Mouse (Mus musculus) hindbrain, embryonic 14.5 days (tissue): ENCODE measurements at regions not wholly inside any gene's neighbourhood (a gene's known extent, or its start where the extent isn't known, plus 50 kb on each side); places are given as distances from the start of the nearest gene placed in this dataset.

Experiments used
- ATAC-seq: fragments of 200-750 bp; cut with Nextera tagmentation; 2 replicates; pipeline ENCODE4 v1.8.0; 2017; ENCODE audit warnings: moderate number of reproducible peaks, mild to moderate bottlenecking, moderate TSS enrichment, moderate library complexity; ENCODE audit not compliant: low FRiP score
- DNase-seq: peaks from one replicate; pipeline ENCODE4 v3.0.0-alpha.2; 2015; ENCODE audit warnings: low spot score
- H3K27ac ChIP-seq: fragments of 300-500 bp; sonication (generic); 2 replicates; pipeline ENCODE4 v1.5.1; 2014; ENCODE audit warnings: mild to moderate bottlenecking, moderate library complexity
- H3K27me3 ChIP-seq: fragments of 300-500 bp; sonication (generic); 2 replicates; pipeline ENCODE4 v1.6.1; 2014; ENCODE audit warnings: mild to moderate bottlenecking, low read length, mixed read lengths; ENCODE audit not compliant: control insufficient read depth, insufficient read depth
- H3K36me3 ChIP-seq: fragments of 300-500 bp; sonication (generic); replicated peaks from 2 replicates; pipeline ENCODE4 v1.6.1; 2014; ENCODE audit not compliant: control insufficient read depth, insufficient read depth
- H3K4me1 ChIP-seq: fragments of 300-500 bp; sonication (generic); replicated peaks from 2 replicates; pipeline ENCODE4 v1.6.1; 2014; ENCODE audit warnings: antibody characterized with exemption, low read length, mixed read lengths; ENCODE audit not compliant: control insufficient read depth, insufficient read depth
- H3K4me2 ChIP-seq: fragments of 300-500 bp; sonication (generic); replicated peaks from 2 replicates; pipeline ENCODE4 v1.6.1; 2014; ENCODE audit warnings: mild to moderate bottlenecking, moderate library complexity
- H3K4me3 ChIP-seq: fragments of 300-500 bp; sonication (generic); replicated peaks from 2 replicates; pipeline ENCODE4 v1.5.1; 2014; ENCODE audit warnings: mild to moderate bottlenecking, low read length
- H3K9ac ChIP-seq: fragments of 300-500 bp; sonication (generic); 2 replicates; pipeline ENCODE4 v1.6.1; 2014
- H3K9me3 ChIP-seq: fragments of 300-500 bp; sonication (generic); 2 replicates; pipeline ENCODE4 v1.6.1; 2016; ENCODE audit warnings: low read length; ENCODE audit not compliant: control insufficient read depth
- WGBS: fragments of 180-500 bp; shearing (Covaris S2); extraction: QIAGEN DNeasy Blood & Tissue Kit; methylation state at CpG from one replicate; pipeline ENCODE4 v1.1.7; 2014; 5-methylcytosine and 5-hydroxymethylcytosine counted together

GRCm38 (mm10) chr7:95460889-95461288, 710.2 kb upstream of the Tenm4 start:
- Histone ChIP-seq H3K27ac (no peak overlapping the region), H3K4me1 (no peaks in the 10 kb centered on the region), H3K36me3 (no peaks in the 10 kb centered on the region), H3K4me2 (no peak overlapping the region), H3K9ac (no peak overlapping the region), H3K4me3 (no peak overlapping the region), H3K27me3 (no peaks in the 10 kb centered on the region), H3K9me3 (no peaks in the 10 kb centered on the region)
- no peak for ATAC-seq
- WGBS, result 87% methylated on average over 4 of the region's 4 CpGs
- DNase-seq, result no peak

DNA sequence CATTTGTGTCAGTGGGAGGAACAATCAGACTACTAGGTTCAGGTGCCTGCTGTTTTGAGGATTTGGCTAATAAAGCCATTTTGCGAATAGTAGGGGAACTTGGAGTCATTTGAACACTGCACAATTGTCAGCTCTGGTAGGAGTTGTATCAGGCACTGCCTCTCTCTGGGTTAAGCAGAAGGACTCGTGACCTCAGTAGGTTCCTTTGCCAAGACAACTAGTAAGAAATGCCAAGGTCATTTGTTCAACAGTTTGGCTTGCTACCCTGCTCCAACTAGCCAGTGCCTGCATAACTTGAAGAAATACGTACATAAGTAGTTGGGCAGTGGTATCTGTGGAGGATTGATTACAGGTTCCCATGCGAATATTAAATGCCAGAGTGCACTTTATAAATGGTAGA, 705.5 kb upstream of the Tenm4 start:
- Histone ChIP-seq H3K4me1 (no peaks in the 10 kb centered on the region), H3K4me3 (no peak overlapping the region), H3K27ac (no peak overlapping the region), H3K27me3 (no peaks in the 10 kb centered on the region), H3K9me3 (no peaks in the 10 kb centered on the region), H3K36me3 (no peaks in the 10 kb centered on the region), H3K9ac (no peak overlapping the region), H3K4me2 (no peak overlapping the region)
- ATAC-seq, result no peak
- DNase-seq, result no peak
- WGBS, result 93% methylated on average over 4 of the region's 4 CpGs

- no peak overlapping the region for H3K4me3 ChIP-seq
- no peaks in the 10 kb centered on the region for H3K36me3 ChIP-seq
- WGBS, result 45% methylated on average over 3 of the region's 3 CpGs
- H3K9ac ChIP-seq, result no peak overlapping the region
- H3K4me2 ChIP-seq, result no peak overlapping the region
- no peak for ATAC-seq
- DNase-seq, result no peak
- no peak overlapping the region for H3K27ac ChIP-seq
- H3K27me3 ChIP-seq, result no peaks in the 10 kb centered on the region
- no peaks in the 10 kb centered on the region for H3K4me1 ChIP-seq
- no peaks in the 10 kb centered on the region for H3K9me3 ChIP-seq
Measured at GRCm38 (mm10) chr7:95467028-95467427, 704.0 kb upstream of the Tenm4 start.

GRCm38 (mm10) chr7:95473892-95474291, 697.2 kb upstream of the Tenm4 start:
- ATAC-seq (no peak), DNase-seq (no peak)
- no peak overlapping the region for H3K9ac ChIP-seq
- H3K4me2 ChIP-seq, result no peak overlapping the region
- H3K4me3 ChIP-seq, result no peak overlapping the region
- 77% methylated on average over 4 of the region's 4 CpGs for WGBS
- H3K4me1 ChIP-seq, result no peaks in the 10 kb centered on the region
- no peak overlapping the region for H3K27ac ChIP-seq
- no peaks in the 10 kb centered on the region for H3K27me3 ChIP-seq
- no peaks in the 10 kb centered on the region for H3K36me3 ChIP-seq
- no peaks in the 10 kb centered on the region for H3K9me3 ChIP-seq

DNA sequence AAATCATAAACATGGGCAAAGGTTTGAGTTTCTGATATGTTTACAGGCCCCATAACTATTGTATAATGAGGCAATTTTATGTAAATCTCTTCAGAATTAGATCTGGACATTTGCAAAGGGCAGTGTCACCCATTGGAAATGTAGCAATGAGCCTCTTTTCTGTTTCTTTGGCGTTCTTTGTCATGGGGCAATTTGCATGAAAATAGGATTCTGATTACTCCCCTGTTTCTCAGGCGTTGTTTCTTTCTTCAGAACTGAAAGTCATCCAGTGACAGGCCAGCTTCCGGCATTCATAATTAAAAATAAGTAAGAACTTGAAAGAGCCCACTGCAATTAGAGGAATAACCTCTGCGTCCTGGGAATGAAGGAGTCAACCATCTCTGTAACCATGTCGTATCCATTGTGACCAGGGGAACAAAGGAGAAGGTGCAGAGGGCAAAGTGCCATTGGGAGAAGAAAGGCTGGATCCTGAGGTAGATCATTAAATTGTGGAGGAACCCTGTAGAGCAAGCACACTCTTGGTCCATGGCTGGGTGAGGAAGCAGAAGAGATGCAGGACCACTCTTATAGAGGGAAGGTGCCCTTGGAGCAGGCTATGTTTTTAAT, 690.8 kb upstream of the Tenm4 start:
- ATAC-seq (no peak), DNase-seq (no peak)
- H3K4me1 ChIP-seq, result no peaks in the 10 kb centered on the region
- H3K9me3 ChIP-seq, result no peaks in the 10 kb centered on the region
- no peak overlapping the region for H3K4me3 ChIP-seq
- H3K4me2 ChIP-seq, result no peak overlapping the region
- H3K27ac ChIP-seq, result no peak overlapping the region
- no peaks in the 10 kb centered on the region for H3K27me3 ChIP-seq
- no peak overlapping the region for H3K9ac ChIP-seq
- 12% methylated on average over 5 of the region's 5 CpGs for WGBS
- H3K36me3 ChIP-seq, result no peaks in the 10 kb centered on the region

DNA sequence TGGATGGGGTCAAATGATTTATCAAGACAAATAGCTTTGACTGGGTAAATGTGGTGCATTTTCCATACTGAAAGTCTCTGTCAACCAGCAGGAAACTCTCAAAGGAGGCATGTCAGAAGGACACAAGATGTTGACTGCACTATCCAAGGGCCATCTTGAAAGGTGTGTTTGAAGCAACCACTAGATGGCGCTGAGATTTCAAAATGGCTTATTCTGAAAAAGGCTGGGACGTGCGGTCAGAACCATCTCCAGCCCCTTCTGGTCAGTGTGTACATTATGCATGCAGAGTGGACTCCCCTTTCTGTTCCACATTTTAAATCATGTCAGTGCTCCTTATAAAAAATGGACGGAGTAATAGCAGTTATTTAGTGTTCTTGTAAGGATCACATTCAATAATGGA, 681.4 kb upstream of the Tenm4 start:
- WGBS, result 8% methylated on average over 4 of the region's 4 CpGs
- H3K9me3 ChIP-seq, result no peaks in the 10 kb centered on the region
- no peaks in the 10 kb centered on the region for H3K36me3 ChIP-seq
- DNase-seq (peak; percentile 72), ATAC-seq (peak; percentile 48; the same call in 1 of the 2 replicates)
- no peaks in the 10 kb centered on the region for H3K27me3 ChIP-seq
- H3K27ac ChIP-seq, result no peak overlapping the region
- no peak overlapping the region for H3K9ac ChIP-seq
- H3K4me3 ChIP-seq, result no peak overlapping the region
- H3K4me1 ChIP-seq, result no peaks in the 10 kb centered on the region
- H3K4me2 ChIP-seq, result no peak overlapping the region

DNA sequence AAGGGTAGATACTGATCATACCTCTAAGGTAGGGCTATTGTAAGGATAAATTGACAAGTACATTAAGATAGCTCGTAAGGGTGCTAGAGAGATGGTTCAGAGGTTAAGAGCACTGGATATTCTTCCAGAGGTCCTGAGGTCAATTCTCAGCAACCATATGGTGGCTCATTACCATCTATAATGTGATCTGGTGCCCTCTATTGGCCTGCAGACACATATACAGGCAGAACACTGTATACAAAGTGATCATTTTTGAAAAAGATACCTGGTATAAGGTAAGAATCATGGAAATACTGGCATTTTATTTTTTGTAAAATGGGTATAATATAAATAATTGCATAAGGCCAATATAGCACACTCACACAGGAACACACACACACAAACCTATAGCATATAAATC, 676.3 kb upstream of the Tenm4 start:
- Histone ChIP-seq H3K9me3 (no peaks in the 10 kb centered on the region), H3K4me1 (no peaks in the 10 kb centered on the region), H3K36me3 (no peaks in the 10 kb centered on the region), H3K4me2 (no peak overlapping the region), H3K9ac (no peak overlapping the region), H3K27me3 (no peaks in the 10 kb centered on the region), H3K4me3 (no peak overlapping the region), H3K27ac (no peak overlapping the region)
- WGBS, result 81% methylated on average over 1 of the region's 1 CpGs
- DNase-seq, result no peak
- ATAC-seq, result no peak

DNA sequence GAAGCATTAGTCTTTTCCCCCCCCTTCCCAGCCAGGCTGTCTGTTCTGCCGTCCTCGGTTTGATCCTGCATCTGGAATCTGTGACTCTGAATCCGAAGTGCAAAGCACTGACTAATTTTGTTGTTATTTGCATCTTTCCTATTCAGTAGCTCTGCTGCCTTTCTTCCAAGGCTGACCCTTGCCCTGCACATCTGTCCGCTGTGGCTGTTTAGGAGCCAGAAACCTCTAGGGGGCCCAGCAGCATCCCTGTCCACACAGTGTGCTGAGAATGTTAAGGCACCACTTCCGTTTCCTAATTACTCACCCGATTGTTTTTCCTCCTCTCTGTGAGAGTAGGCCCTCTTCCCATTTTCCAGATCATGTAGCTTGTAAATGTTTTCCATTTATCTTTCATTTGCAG, 668.1 kb upstream of the Tenm4 start:
- H3K27me3 ChIP-seq, result no peaks in the 10 kb centered on the region
- H3K9me3 ChIP-seq, result no peaks in the 10 kb centered on the region
- H3K27ac ChIP-seq, result no peak overlapping the region
- H3K36me3 ChIP-seq, result no peaks in the 10 kb centered on the region
- no peak overlapping the region for H3K4me3 ChIP-seq
- no peak overlapping the region for H3K4me2 ChIP-seq
- ATAC-seq (no peak), DNase-seq (no peak)
- WGBS, result 7% methylated on average over 6 of the region's 6 CpGs
- no peak overlapping the region for H3K9ac ChIP-seq
- H3K4me1 ChIP-seq, result no peaks in the 10 kb centered on the region

- WGBS, result 72% methylated on average over 3 of the region's 3 CpGs
- Histone ChIP-seq H3K9me3 (no peaks in the 10 kb centered on the region), H3K4me2 (no peak overlapping the region), H3K4me1 (no peaks in the 10 kb centered on the region), H3K4me3 (no peak overlapping the region), H3K27ac (no peak overlapping the region), H3K36me3 (no peaks in the 10 kb centered on the region), H3K9ac (no peak overlapping the region), H3K27me3 (no peaks in the 10 kb centered on the region)
- ATAC-seq, result no peak; the same call in 1 of the 2 replicates
- DNase-seq, result no peak
Measured at GRCm38 (mm10) chr7:95547256-95547655, 623.8 kb upstream of the Tenm4 start.

GRCm38 (mm10) chr7:95550099-95550498, 620.9 kb upstream of the Tenm4 start:
- H3K36me3 ChIP-seq, result no peaks in the 10 kb centered on the region
- no peaks in the 10 kb centered on the region for H3K4me1 ChIP-seq
- no peak overlapping the region for H3K4me3 ChIP-seq
- ATAC-seq (no peak), DNase-seq (no peak)
- WGBS, result 77% methylated on average over 3 of the region's 3 CpGs
- H3K9me3 ChIP-seq, result no peaks in the 10 kb centered on the region
- no peak overlapping the region for H3K27ac ChIP-seq
- H3K4me2 ChIP-seq, result no peak overlapping the region
- no peak overlapping the region for H3K9ac ChIP-seq
- no peaks in the 10 kb centered on the region for H3K27me3 ChIP-seq
